Mouse (Mus musculus) retina, postnatal 1 day (tissue): ENCODE results near the gene Scimp.
"Not testable (repeated sequence)": the region's sequence is repeated elsewhere in the genome, so short reads cannot be mapped to it uniquely, and the experiment has no call there.

Experiments used
- DNase-seq: peaks from one replicate; pipeline ENCODE4 v3.0.0-alpha.2; 2012

Scimp gene

DNA sequence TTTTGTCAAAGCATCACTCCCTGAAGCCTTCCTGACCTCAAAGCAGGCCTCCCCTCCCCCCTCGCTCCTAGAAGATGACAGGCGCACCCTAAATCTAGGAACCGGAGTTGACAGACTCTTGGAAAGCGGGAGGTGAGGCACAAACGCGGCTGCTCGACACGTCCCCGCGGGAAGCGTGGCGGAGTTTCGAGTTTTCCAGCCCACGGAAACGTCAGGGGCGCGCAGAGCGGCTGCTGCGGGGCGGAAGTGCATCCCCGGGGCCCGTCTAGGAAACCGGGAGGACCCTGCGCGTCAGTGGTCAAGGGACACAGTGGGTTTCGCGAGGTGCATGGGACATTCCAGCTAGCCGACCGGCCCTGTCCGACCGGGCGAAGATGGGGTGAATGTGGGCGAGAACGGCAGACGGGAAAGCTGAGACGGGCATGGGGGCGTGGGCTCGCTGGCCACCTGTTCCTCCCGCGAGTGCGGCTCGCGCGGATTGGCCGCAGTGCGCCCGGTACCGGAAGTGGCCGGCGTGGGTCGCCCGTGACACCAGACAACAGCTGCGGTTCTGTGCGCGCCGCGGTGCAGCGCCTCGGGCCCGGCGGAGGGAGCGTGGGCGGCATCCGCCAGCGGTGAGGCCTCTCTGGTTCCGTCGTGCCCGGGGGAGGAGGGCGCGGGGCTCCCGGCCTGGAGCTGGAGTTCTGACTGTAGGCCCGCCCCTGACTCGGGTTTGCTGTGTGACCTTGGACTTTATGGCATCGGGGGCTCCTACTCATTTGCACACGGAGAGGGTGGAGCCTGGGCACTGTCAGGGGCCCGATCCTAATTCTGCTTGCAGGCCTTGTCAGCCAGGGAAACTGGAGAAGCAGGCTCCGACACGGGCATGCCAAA lies 48.2 kb downstream of the Scimp start, which contains the start of gene Zfp3:
Zfp3 (plus strand) TSS at position 274 of the 873 bp plus-strand sequence.
- peak; percentile 89 for DNase-seq

DNA sequence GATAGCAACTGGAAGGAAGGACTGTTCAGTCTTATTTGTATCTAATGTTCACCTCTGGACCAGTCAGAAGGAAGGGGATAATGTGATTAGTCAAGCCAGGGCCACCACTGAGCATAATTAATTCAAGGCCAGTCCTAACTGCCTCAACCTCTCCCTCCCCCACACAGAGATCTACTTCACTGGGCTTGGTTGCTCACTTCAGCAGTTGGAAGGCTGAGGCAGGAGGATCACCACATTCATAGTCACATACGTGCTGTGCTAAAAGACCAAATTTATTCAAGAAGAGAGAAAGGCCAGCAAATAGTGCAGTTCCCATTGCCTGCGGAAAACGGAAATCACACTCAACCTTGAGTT lies 48.8 kb downstream of the Scimp start:
- no peak for DNase-seq

DNA sequence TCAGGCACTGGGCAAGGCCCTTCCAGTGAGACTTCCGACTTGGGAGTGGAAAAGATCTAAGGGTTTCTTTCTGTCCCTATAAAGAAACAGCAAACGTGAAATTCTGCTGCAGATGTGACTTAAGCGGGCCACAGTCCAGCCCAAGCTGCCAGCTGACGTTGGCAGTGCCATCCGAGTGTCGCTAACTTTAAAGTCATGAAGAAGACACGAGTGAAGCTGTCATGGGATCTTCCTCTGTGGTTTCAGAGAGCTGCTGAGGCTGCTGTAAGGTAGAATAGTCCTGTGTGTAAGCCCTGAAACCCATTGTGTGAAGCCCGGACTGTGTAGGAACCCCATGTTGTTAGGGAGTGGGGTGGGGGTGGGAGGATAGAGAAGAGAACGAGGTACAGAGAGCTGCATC lies 49.7 kb downstream of the Scimp start:
- DNase-seq, result no peak

DNA sequence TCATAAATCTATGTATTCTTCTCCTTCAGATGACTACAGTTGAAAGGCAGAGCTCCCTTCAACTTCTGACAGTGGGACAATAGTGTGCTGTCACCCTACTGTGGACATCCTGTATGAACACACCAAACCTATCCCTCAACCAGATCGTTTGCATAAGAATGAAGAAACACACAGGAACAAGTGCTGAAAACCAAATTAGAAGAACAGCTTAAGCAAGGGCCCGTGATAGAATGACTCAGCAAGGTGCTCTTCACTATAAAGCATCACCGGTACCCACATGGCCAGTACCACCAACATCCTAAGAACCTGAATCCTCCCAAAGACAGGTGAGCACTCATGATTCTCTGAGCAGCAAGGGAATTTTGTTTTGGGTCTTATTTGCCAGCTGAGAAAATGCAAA lies 51.9 kb downstream of the Scimp start:
- not testable (repeated sequence) for DNase-seq

DNA sequence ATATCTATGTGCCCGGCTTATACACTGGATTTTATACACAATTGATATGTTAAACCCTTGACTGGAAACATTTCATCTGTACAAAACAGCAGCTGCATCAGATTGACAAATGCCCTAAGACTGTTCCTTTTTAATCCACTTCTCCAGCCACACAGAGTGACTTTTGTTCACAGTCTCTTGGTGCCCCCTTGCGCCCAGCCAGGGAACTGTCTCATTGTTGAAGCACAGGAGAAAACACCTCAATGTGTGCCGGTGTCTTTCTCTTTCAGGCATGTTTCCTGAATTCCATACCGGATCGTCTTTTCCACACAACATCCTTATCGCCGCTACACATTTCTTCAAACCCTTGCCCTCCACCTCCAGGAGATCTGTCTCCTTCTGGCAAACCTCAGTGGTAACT lies 56.7 kb downstream of the Scimp start:
- DNase-seq, result peak; percentile 83

DNA sequence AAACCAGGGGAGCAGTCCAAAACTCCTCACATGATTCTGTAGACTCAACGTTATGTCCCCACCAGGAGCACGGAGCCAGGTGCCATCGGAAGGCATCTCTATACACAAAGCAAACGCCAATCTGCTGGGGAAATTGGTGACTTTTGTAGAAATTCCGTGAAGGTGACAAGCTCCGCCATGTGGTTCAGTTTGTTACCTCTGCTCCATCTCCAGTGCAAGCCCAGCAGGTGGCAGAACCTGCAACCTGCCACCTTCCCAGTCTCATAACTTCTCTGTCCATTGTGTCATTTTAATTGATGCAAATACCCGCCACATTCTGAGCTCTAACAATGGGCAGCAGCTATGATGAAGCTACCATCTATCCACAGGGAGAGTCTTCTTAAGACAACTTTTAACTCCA lies 57.4 kb downstream of the Scimp start:
- no peak for DNase-seq

DNA sequence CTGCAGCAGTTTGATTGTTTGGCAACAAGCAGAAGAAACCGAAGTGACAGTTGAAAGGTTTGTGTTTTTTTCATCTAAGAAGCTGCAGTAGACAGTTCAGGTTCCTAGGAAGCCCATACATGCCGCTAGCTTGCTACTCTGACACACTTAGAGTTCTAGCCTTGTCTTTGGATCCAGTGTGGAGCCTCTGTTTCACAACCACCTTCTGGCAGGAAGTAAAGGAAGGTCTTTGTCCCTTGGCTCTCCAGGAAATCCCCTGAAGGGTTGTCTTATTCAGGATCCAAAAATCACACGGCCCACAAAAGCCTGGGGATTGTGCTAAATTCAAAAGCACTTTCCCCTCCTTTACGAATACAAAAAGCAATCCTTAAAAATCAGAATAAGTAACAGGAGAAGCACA lies 57.9 kb downstream of the Scimp start:
- DNase-seq, result no peak

DNA sequence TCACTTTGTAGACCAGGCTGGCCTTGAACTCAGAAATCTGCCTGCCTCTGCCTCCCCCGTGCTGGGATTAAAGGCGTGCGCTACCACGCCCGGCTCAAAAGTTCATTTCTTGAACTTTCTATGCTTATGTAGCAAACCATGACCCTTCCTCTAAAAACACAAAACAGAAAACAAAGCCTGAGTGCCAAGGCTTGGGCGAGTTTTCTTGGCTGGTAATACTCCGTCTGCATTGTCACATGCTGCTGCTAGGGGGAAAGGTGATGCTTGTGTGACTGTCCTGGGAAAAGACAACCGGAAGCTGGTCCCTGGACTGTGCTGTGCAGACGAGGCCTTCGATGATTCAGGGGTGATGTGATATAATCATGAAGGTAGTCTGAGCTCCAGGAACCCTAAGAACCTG lies 59.2 kb downstream of the Scimp start:
- DNase-seq, result no peak

DNA sequence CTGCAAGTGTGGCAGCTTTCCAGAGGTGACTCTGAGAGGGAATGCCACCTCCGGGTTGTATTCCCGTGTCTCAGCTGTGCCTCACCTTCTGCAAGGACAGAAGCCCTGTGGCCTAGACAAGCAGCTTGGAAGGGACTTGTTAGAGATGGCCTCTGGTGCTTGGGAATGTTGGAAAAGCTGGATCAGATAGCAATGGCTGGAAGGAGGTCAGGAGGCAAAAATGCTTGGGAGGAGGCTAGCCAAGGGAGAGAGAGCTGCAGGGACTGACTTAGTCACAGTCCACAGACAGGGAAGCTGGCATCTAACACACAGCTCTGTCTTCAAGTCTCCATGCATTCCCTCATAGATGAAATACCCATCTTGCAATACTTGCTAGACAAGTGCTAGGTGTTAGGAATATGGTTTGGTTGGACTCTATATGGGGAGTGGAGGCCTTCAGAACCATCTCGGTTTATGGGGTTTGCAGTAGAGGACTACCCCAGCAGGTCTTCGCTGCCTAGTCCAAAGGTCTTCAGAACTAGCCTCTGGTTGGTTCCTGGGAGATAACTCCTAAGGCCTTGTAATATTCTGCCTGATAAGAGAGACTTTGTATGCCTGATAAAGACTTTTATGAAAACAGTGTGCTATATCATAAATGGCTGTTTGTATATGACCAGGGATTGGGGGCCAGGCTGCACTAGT lies 59.9 kb downstream of the Scimp start:
- DNase-seq, result no peak

DNA sequence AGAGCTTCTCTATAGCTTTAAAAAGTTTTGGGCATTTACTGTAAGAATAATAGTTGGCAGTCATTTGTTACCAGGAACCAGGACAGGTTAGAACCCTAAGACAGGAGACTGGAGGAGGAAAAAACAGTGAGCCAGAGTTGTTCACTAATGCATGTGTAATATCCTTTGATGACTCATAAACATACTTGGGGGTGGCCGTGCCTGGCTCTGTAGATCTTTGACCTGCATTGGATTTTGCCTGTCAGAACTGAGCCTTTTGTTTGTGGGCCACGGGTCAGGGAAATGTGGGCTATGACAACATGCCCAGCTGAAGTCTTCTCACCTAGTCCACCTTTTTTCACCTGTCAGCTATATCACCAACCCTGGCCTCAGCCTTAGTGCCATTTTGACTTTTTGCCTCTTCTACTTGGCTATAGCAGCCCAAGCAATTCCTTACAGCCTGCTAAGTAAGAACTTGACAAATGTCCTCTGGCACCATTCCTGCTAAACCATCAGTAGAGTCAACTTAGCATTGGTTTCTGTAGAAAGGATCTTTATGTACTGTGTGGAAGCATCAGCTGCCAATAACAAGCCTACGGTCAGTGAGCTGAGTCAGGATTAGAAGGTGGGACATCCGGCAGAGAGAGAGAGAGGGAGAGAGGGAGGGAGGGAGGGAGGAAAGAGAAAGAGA lies 64.4 kb downstream of the Scimp start:
- DNase-seq, result no peak

DNA sequence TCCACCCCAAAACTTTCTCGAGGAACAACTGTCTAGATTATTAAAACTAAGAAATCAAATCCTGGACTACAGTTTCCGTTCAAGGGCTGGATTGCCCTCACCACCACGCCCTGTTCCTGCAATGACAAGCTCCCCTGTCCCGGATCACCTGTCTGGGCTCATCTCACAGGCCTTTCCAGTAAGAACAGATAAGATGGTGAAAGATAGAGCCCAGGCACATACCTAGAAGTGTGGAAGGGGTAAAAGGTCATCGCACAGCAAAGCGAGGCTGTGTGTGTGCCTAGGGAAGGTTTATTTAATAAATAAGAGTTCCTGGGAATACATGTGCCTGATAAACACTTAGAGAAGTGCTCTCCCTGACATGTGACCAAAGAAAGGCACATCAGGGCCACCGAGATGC lies 66.8 kb downstream of the Scimp start:
- no peak for DNase-seq

DNA sequence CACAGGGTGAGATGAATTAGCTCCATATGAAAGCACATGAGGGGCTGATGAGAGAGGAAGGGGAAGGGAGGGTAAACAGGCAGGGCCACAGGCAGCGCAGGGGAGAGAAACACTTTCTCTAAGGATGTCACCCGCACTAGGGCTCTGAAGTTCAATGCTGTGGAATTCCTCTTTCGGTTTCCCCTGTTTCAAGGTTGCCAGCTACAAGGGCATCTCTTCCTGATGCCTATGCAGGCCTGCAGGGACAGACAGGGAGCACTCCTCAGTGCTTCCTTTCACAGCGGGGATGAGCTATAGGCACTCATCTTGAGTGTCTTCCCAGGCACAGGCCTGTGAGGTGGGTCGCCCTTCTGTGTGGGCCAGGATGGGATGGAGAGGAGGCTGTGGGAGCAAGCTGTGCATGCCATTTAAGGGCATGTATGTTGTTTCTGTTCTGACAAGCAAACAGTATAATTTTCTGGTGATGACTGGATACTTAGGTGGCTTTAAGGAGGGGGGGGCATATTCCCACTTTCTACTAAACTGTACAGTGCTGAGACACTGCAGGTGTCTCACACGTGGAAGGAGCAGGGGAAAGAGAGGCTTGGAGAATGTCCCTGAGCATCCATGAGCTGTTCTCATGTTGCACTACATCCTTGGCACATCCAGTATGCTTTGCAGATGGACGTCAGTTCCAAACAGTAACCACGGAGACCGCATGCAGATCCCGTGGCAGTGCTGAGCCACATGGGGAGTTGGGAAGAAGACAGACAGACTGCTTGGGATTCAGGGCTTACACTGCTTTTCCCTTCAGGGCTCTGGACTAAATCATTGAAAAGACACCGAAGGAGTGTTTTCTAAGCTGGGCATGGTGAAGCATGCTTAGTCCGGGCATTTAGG lies 69.6 kb downstream of the Scimp start:
- no peak for DNase-seq

DNA sequence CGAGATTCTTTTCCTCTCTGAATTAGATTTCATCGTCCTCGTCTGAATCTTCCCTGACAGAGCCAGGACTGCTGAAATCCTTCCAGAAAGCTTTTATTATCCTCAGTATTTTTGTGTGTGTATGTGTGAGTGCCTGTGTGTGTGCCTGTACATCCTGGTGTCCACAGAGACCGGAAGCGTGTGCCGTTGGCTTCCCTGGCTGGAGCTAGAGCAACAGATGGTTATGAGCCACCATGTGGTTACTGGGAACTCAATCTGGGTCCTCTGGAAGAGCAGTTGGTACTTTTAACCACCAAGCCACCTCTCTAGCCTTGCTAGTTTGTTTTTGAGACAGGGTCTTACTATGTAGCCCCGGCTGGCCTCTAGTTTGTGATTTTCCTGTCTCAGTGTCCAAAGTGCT lies 70.3 kb downstream of the Scimp start:
- DNase-seq, result no peak

DNA sequence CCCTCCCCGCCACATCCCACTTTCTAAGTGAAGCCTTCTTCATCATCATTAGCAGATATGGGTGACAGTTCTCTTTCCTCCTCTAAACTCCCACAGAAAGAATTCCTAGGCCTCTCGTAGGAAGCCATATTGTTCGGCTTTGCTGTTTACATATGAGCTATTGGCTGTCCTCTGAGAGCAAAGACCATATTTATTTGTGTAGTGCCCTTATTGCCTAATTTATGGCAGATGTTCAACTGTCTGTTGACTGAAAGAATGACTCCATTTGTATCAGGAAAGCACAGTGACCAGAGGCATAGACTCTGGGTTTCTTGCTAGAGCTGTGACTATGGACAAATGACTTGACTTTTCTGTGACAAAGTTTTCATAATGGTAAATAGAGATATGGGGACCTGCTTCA lies 70.8 kb downstream of the Scimp start:
- DNase-seq, result no peak
